Mouse (Mus musculus) midbrain, postnatal 0 days (tissue): ENCODE measurements around the gene L2hgdh. TPM values are rescaled to one million over a fixed set of nuclear protein-coding genes. Genes with fewer than 3 reads are reported as not detected.

Source experiments
- ATAC-seq: fragments of 200-750 bp; cut with Nextera tagmentation; 2 replicates; pipeline ENCODE4 v1.8.0; 2017; ENCODE audit warnings: moderate number of reproducible peaks, mild to moderate bottlenecking, moderate TSS enrichment, moderate library complexity; ENCODE audit not compliant: low FRiP score
- DNase-seq: peaks from one replicate; pipeline ENCODE4 v3.0.0-alpha.2; 2015; ENCODE audit warnings: low spot score
- H3K27ac ChIP-seq: fragments of 300-500 bp; sonication (generic); 2 replicates; pipeline ENCODE4 v1.5.1; 2014; ENCODE audit warnings: low read depth, mild to moderate bottlenecking, low read length, mixed read lengths
- H3K27me3 ChIP-seq: fragments of 300-500 bp; sonication (generic); 2 replicates; pipeline ENCODE4 v1.6.1; 2014; ENCODE audit warnings: low read length, control low read depth, mixed read lengths; ENCODE audit not compliant: insufficient read depth
- H3K36me3 ChIP-seq: fragments of 300-500 bp; sonication (generic); 2 replicates; pipeline ENCODE4 v1.6.1; 2014; ENCODE audit warnings: low read length, control low read depth, mixed read lengths; ENCODE audit not compliant: insufficient read depth
- H3K4me1 ChIP-seq: fragments of 300-500 bp; sonication (generic); 2 replicates; pipeline ENCODE4 v1.6.1; 2014; ENCODE audit warnings: mild to moderate bottlenecking, control low read depth, antibody characterized with exemption, low read length, mixed read lengths; ENCODE audit not compliant: insufficient read depth
- H3K4me2 ChIP-seq: fragments of 300-500 bp; sonication (generic); 2 replicates; pipeline ENCODE4 v1.6.1; 2014; ENCODE audit warnings: low read depth, mild to moderate bottlenecking, low read length, mixed read lengths; ENCODE audit not compliant: poor library complexity, severe bottlenecking
- H3K4me3 ChIP-seq: fragments of 300-500 bp; sonication (generic); 2 replicates; pipeline ENCODE4 v1.5.1; 2014; ENCODE audit warnings: low read depth, mild to moderate bottlenecking, low read length, moderate library complexity
- H3K9ac ChIP-seq: fragments of 300-500 bp; sonication (generic); replicated peaks from 2 replicates; pipeline ENCODE4 v1.6.1; 2014; ENCODE audit warnings: mild to moderate bottlenecking, low read length, moderate library complexity, mixed read lengths; ENCODE audit not compliant: poor library complexity, severe bottlenecking
- H3K9me3 ChIP-seq: fragments of 300-500 bp; sonication (generic); 2 replicates; pipeline ENCODE4 v1.6.1; 2016; ENCODE audit warnings: low read length, control low read depth
- CTCF ChIP-seq: IDR thresholded peaks from 2 replicates; pipeline ENCODE4 v1.5.1; 2016; ENCODE audit warnings: antibody characterized with exemption, mild to moderate bottlenecking
- WGBS: fragments of 180-500 bp; shearing (Covaris S2); extraction: QIAGEN DNeasy Blood & Tissue Kit; methylation state at CpG from one replicate; pipeline ENCODE4 v1.1.7; 2014; 5-methylcytosine and 5-hydroxymethylcytosine counted together
- polyA plus RNA-seq: library from polyadenylated mRNA; unstranded; fragments of >200 nt; fragmentation: Nextera tagmentation; extraction: Ambion mirVana; gene quantifications from 2 replicates; pipeline ENCODE4 v1.2.1, GENCODE M21; 2015
- total RNA-seq: library from RNA; depleted of rRNA; stranded (reverse); fragments of >200 nt; gene quantifications from 2 replicates; pipeline ENCODE4 v1.2.3, GENCODE M21; 2014

The L2hgdh gene
- total and polyA plus RNA-seq, 2 experiments from 2014 or later: 9.8 to 11.0 TPM

DNA sequence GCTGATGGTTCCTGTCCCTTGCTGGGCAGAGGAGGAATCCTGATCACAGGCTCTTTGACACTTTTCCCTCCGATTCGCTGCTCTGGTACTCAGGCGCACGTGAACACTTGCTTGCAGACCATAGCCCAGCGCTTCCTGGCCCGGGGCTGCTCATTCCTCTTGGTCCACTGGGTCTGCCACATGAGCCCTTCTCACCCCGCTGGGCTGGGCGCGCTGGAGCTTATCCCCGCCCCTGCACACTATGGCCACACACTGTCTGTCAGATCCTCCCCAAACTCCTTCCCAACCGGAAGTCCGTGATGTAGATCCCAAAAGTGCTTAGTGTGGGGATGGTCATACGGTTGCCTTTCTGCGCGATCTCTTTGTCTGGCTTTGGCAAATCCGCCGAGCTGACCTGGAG lies 31.2 kb downstream of the L2hgdh start:
- WGBS: 84% methylated on average over 17 of the region's 17 CpGs
- ATAC-seq: no peak
- no peak for DNase-seq
- Histone ChIP-seq H3K36me3 (peaks cover 7% of the 10 kb centered on the region; the same call in 1 of the 2 replicates), H3K4me3 (no peak overlapping the region), H3K9ac (no peak overlapping the region), H3K27me3 (no peaks in the 10 kb centered on the region), H3K4me2 (no peak overlapping the region), H3K27ac (no peak overlapping the region), H3K9me3 (no peaks in the 10 kb centered on the region), H3K4me1 (no peaks in the 10 kb centered on the region)
- TF ChIP-seq CTCF: no peak

- Histone ChIP-seq H3K27me3 (no peaks in the 10 kb centered on the region), H3K4me2 (no peak overlapping the region), H3K36me3 (peaks cover 4% of the 10 kb centered on the region; the same call in 1 of the 2 replicates), H3K9me3 (no peaks in the 10 kb centered on the region), H3K4me3 (no peak overlapping the region), H3K4me1 (no peaks in the 10 kb centered on the region), H3K27ac (no peak overlapping the region), H3K9ac (no peak overlapping the region)
- no peak for ATAC-seq
- 94% methylated on average over 4 of the region's 4 CpGs for WGBS
- no peak for TF ChIP-seq CTCF
- DNase-seq: no peak
Observed at GRCm38 (mm10) chr12:69690714-69691113, 34.0 kb downstream of the L2hgdh start.

GRCm38 (mm10) chr12:69689094-69689493 lies 35.6 kb downstream of the L2hgdh start:
- no peak for ATAC-seq
- H3K9ac ChIP-seq: no peak overlapping the region
- peaks cover 4% of the 10 kb centered on the region; the same call in 1 of the 2 replicates for H3K36me3 ChIP-seq
- no peaks in the 10 kb centered on the region for H3K4me1 ChIP-seq
- no peaks in the 10 kb centered on the region for H3K9me3 ChIP-seq
- H3K27ac ChIP-seq: no peak overlapping the region
- H3K4me2 ChIP-seq: no peak overlapping the region
- DNase-seq: no peak
- no peaks in the 10 kb centered on the region for H3K27me3 ChIP-seq
- TF ChIP-seq CTCF: no peak
- no peak overlapping the region for H3K4me3 ChIP-seq

DNA sequence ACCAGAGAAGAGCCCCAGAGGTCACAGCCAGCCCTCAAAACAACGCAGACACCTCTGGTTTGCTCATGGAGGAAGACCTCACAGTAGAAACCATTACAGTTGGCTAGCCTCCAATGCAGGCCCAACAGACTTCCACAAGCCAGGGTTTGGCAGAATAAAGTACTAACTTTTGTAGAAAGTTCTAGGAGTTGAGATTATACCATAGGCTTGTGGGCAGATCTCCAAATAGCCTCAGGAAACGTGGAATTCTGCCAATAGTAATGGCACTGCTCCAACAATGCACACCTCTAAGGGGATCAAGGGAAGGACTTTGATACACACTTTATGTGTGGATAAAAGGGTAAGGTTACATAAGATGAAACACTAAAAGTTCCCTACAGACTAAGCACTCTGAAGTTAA lies 36.3 kb downstream of the L2hgdh start:
- DNase-seq (peak; percentile 15), ATAC-seq (no peak)
- no peak overlapping the region for H3K4me3 ChIP-seq
- H3K4me2 ChIP-seq: no peak overlapping the region
- H3K9me3 ChIP-seq: no peaks in the 10 kb centered on the region
- WGBS: 61% methylated on average over 2 of the region's 2 CpGs
- no peak overlapping the region for H3K9ac ChIP-seq
- no peak overlapping the region for H3K27ac ChIP-seq
- H3K27me3 ChIP-seq: no peaks in the 10 kb centered on the region
- H3K4me1 ChIP-seq: no peaks in the 10 kb centered on the region
- H3K36me3 ChIP-seq: peaks cover under 1% of the 10 kb centered on the region; the same call in 1 of the 2 replicates
- no peak for TF ChIP-seq CTCF

DNA sequence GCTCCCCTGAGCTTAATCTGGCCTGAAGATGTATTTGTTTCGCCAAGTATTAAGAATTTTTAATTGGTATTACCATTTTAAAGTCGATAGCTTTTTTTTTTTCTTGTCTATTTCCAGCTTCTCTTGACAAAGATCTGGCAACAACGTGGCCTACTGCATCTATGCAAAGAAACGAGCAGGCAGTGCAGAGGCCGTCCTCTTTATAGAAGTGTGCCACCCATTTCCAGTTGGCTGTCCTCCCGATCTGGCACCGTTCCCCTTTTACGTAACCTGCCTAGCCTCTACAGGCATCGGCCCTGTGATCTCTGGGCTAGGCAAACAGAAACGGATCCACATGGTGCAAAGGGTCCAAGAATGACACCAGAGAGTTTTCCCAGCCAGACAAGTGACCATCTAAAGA lies 41.1 kb downstream of the L2hgdh start:
- H3K4me2 ChIP-seq: no peak overlapping the region
- WGBS: 40% methylated on average over 10 of the region's 10 CpGs

DNA sequence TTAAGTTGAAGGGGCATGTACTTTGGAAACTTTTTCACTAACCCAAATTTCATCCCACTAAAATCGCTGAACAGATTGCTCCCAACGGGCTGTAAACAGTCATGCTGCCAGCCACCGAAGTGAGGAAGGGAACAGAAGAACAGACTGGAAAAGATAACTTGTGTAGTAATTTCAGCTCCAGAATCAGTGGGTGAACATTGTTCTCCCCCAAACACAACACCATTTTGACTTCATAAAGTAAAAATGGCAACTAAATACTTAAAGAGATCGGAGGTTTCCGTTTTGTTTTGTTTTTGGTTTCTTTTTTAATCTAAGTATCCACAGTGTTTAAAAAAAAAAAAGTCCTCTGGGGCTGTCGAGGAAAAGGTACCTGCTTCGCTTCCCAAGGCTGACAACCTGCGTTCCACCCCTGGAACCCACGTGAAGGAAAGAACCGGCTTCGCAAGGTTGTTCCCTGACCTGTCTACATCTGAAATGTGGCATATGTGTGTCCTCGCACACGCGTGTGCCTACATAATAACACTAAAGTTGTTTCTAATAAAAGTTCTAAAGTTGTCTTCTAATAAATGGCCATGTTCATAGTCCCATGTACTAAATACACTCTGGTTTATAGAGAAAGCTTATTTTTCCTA lies 41.8 kb downstream of the L2hgdh start:
- TF ChIP-seq CTCF: no peak
- Histone ChIP-seq H3K4me2 (peak overlapping the region; percentile 78), H3K27me3 (no peaks in the 10 kb centered on the region), H3K4me1 (no peaks in the 10 kb centered on the region; the same call in 1 of the 2 replicates), H3K9me3 (no peaks in the 10 kb centered on the region), H3K4me3 (peak overlapping the region; percentile 97; the same call in 1 of the 2 replicates), H3K9ac (no peak overlapping the region), H3K27ac (no peak overlapping the region), H3K36me3 (no peaks in the 10 kb centered on the region)
- ATAC-seq (no peak), DNase-seq (no peak)
- WGBS: 55% methylated on average over 14 of the region's 14 CpGs

More for the DNA sequence above, 41.1 kb downstream of the L2hgdh start:
- Histone ChIP-seq H3K9me3 (no peaks in the 10 kb centered on the region), H3K4me1 (no peaks in the 10 kb centered on the region; the same call in 1 of the 2 replicates), H3K27ac (no peak overlapping the region), H3K4me3 (no peak overlapping the region), H3K9ac (no peak overlapping the region), H3K27me3 (no peaks in the 10 kb centered on the region), H3K36me3 (no peaks in the 10 kb centered on the region)
- ATAC-seq (no peak), DNase-seq (peak; percentile 84)
- no peak for TF ChIP-seq CTCF
